Mouse (Mus musculus) CH12.LX (cell line): ENCODE measurements at regions not wholly inside any gene's neighbourhood (a gene's known extent, or its start where the extent isn't known, plus 50 kb on each side); places are given as distances from the start of the nearest gene placed in this dataset.

Experiments
- DNase-seq: peaks from one replicate; pipeline ENCODE4 v3.0.0-alpha.2; 2013; ENCODE audit errors: extremely low read depth
- H3K27ac ChIP-seq: 2 replicates; pipeline ENCODE4 v1.5.1; 2012; ENCODE audit warnings: low read depth, mild to moderate bottlenecking, control low read depth, moderate library complexity; ENCODE audit not compliant: insufficient read depth
- H3K27me3 ChIP-seq: replicated peaks from 2 replicates; pipeline ENCODE3; 2012; ENCODE audit warnings: inconsistent platforms
- H3K36me3 ChIP-seq, 2 experiments: replicated peaks in 1 of 2; 2 replicates each; pipeline versions ENCODE3 to v1.6.1; 2012; ENCODE audit warnings: inconsistent platforms in 1 of 2, low read length in 1 of 2, mild to moderate bottlenecking in 1 of 2, mixed read lengths in 1 of 2, moderate library complexity in 1 of 2; ENCODE audit not compliant: control insufficient read depth in 1 of 2, insufficient read depth in 1 of 2
- H3K4me1 ChIP-seq, 2 experiments: 2 replicates each; pipeline ENCODE4 v1.6.1; 2012; ENCODE audit warnings: inconsistent platforms in 1 of 2, moderate library complexity in 1 of 2; ENCODE audit not compliant: insufficient read depth in 2 of 2, control insufficient read depth in 1 of 2
- H3K4me2 ChIP-seq: 2 replicates; pipeline ENCODE4 v1.6.1; 2012; ENCODE audit warnings: low read depth, mild to moderate bottlenecking, control low read depth; ENCODE audit not compliant: poor library complexity, insufficient read depth, severe bottlenecking
- H3K4me3 ChIP-seq, 3 experiments: fragments of 150-350 bp in 1 of 3; sonication (generic) in 1 of 3; replicated peaks in 1 of 3; 2 replicates each; pipeline versions ENCODE3 to v1.5.1; 2011 to 2012; ENCODE audit warnings: low read depth in 2 of 3, low read length in 2 of 3, mild to moderate bottlenecking in 2 of 3, moderate library complexity in 2 of 3, control low read depth in 1 of 3, improper control_type of control experiment in 1 of 3, inconsistent platforms in 1 of 3, mixed read lengths in 1 of 3; ENCODE audit not compliant: poor library complexity in 1 of 3
- H3K79me2 ChIP-seq: replicated peaks from 2 replicates; pipeline ENCODE4 v1.6.1; 2012; ENCODE audit warnings: mild to moderate bottlenecking, moderate library complexity; ENCODE audit not compliant: control insufficient read depth, poor library complexity, insufficient read depth, severe bottlenecking; ENCODE audit errors: extremely low read depth
- H3K9ac ChIP-seq: 2 replicates; pipeline ENCODE4 v1.6.1; 2012; ENCODE audit warnings: low read depth, mild to moderate bottlenecking, control low read depth, moderate library complexity; ENCODE audit not compliant: insufficient read depth
- H3K9me3 ChIP-seq: replicated peaks from 2 replicates; pipeline ENCODE3; 2012; ENCODE audit warnings: low read length, inconsistent platforms, mixed read lengths
- BHLHE40 ChIP-seq: IDR thresholded peaks from 2 replicates; pipeline ENCODE4 v1.6.1; 2011; ENCODE audit warnings: mild to moderate bottlenecking, low read depth, low read length, improper control_type of control experiment
- CTCF ChIP-seq, 2 experiments: IDR thresholded peaks in 1 of 2; conservative IDR thresholded peaks in 1 of 2; 2 replicates each; pipeline ENCODE4 v1.5.1; 2011 to 2012; ENCODE audit warnings: low read depth in 2 of 2, low read length in 2 of 2, improper control_type of control experiment in 1 of 2, inconsistent platforms in 1 of 2, mild to moderate bottlenecking in 1 of 2, moderate library complexity in 1 of 2
- E2F4 ChIP-seq: IDR thresholded peaks from 2 replicates; pipeline ENCODE4 v1.6.1; 2011; ENCODE audit warnings: low read depth, low read length, improper control_type of control experiment; ENCODE audit not compliant: insufficient replicate concordance
- ELF1 ChIP-seq: IDR thresholded peaks from 2 replicates; pipeline ENCODE4 v1.6.1; 2014; ENCODE audit warnings: low read depth, mild to moderate bottlenecking, inconsistent platforms, low read length, improper control_type of control experiment
- EP300 ChIP-seq: IDR thresholded peaks from 2 replicates; pipeline ENCODE4 v1.6.1; 2011; ENCODE audit warnings: low read length, improper control_type of control experiment
- ETS1 ChIP-seq: conservative IDR thresholded peaks from 2 replicates; pipeline ENCODE4 v1.6.1; 2012; ENCODE audit warnings: low read depth, mild to moderate bottlenecking, inconsistent platforms, low read length, improper control_type of control experiment, moderate library complexity
- HCFC1 ChIP-seq: IDR thresholded peaks from 2 replicates; pipeline ENCODE4 v1.6.1; 2012; ENCODE audit warnings: low read depth, mild to moderate bottlenecking, inconsistent platforms, low read length, improper control_type of control experiment
- IRF4 ChIP-seq: IDR thresholded peaks from 2 replicates; pipeline ENCODE4 v1.6.1; 2014; ENCODE audit warnings: low read depth, mild to moderate bottlenecking, inconsistent platforms, low read length, improper control_type of control experiment
- MAX ChIP-seq: IDR thresholded peaks from 2 replicates; pipeline ENCODE4 v1.6.1; 2011; ENCODE audit warnings: low read length, improper control_type of control experiment
- MAZ ChIP-seq: IDR thresholded peaks from 2 replicates; pipeline ENCODE4 v1.6.1; 2012; ENCODE audit warnings: low read depth, mild to moderate bottlenecking, inconsistent platforms, low read length, improper control_type of control experiment, moderate library complexity
- MXI1 ChIP-seq: IDR thresholded peaks from 2 replicates; pipeline ENCODE4 v1.6.1; 2011; ENCODE audit warnings: mild to moderate bottlenecking, low read depth, low read length, improper control_type of control experiment
- NELFE ChIP-seq: IDR thresholded peaks from 2 replicates; pipeline ENCODE4 v1.6.1; 2011; ENCODE audit warnings: low read depth, low read length, improper control_type of control experiment
- NRF1 ChIP-seq: IDR thresholded peaks from 2 replicates; pipeline ENCODE4 v1.6.1; 2014; ENCODE audit warnings: low read depth, mild to moderate bottlenecking, inconsistent platforms, low read length, improper control_type of control experiment, moderate library complexity
- POLR2AphosphoS2 ChIP-seq: IDR thresholded peaks from 2 replicates; pipeline ENCODE4 v1.6.1; 2011; ENCODE audit warnings: low read depth, low read length, improper control_type of control experiment
- RCOR1 ChIP-seq: conservative IDR thresholded peaks from 2 replicates; pipeline ENCODE4 v1.6.1; 2012; ENCODE audit warnings: low read depth, mild to moderate bottlenecking, inconsistent platforms, low read length, improper control_type of control experiment
- SIN3A ChIP-seq: IDR thresholded peaks from 2 replicates; pipeline ENCODE4 v1.6.1; 2012; ENCODE audit warnings: low read length, improper control_type of control experiment, inconsistent platforms
- SMC3 ChIP-seq: IDR thresholded peaks from 2 replicates; pipeline ENCODE4 v1.6.1; 2011; ENCODE audit warnings: low read depth, low read length, improper control_type of control experiment
- TBP ChIP-seq: conservative IDR thresholded peaks from 2 replicates; pipeline ENCODE4 v1.6.1; 2011; ENCODE audit warnings: low read depth, low read length, improper control_type of control experiment
- TCF12 ChIP-seq: IDR thresholded peaks from 2 replicates; pipeline ENCODE4 v1.6.1; 2014; ENCODE audit warnings: low read depth, mild to moderate bottlenecking, inconsistent platforms, low read length, improper control_type of control experiment
- UBTF ChIP-seq: IDR thresholded peaks from 2 replicates; pipeline ENCODE4 v1.6.1; 2012; ENCODE audit warnings: low read depth, mild to moderate bottlenecking, inconsistent platforms, low read length, improper control_type of control experiment, moderate library complexity
- USF1 ChIP-seq: IDR thresholded peaks from 2 replicates; pipeline ENCODE4 v1.6.1; 2014; ENCODE audit warnings: low read depth, mild to moderate bottlenecking, inconsistent platforms, low read length, improper control_type of control experiment
- USF2 ChIP-seq: conservative IDR thresholded peaks from 2 replicates; pipeline ENCODE4 v1.6.1; 2011; ENCODE audit warnings: low read depth, low read length, improper control_type of control experiment
- ZC3H11A ChIP-seq: IDR thresholded peaks from 2 replicates; pipeline ENCODE4 v1.6.1; 2012; ENCODE audit warnings: low read depth, mild to moderate bottlenecking, inconsistent platforms, low read length, improper control_type of control experiment
- ZKSCAN1 ChIP-seq: IDR thresholded peaks from 2 replicates; pipeline ENCODE4 v1.6.1; 2012; ENCODE audit warnings: low read depth, inconsistent platforms, low read length, improper control_type of control experiment, borderline replicate concordance
- dilution Hi-C: fragments of 300-500 bp; cut with MboI; formaldehyde crosslinking; loops from 2 replicates; pipeline ENCODE4 v1.14.3; 2020; ENCODE audit warnings: low sequenced_read_pairs; ENCODE audit not compliant: extremely low pct_unique_long_range_greater_than_20kb, extremely low pct_ligation_motif_present
- in situ Hi-C: fragments of 300-500 bp; cut with MboI; formaldehyde crosslinking; loops from 3 replicates; pipeline ENCODE4 v1.14.3; 2019; ENCODE audit warnings: low sequenced_read_pairs, low pct_ligation_motif_present, low pct_unique_long_range_greater_than_20kb, mixed read lengths

DNA sequence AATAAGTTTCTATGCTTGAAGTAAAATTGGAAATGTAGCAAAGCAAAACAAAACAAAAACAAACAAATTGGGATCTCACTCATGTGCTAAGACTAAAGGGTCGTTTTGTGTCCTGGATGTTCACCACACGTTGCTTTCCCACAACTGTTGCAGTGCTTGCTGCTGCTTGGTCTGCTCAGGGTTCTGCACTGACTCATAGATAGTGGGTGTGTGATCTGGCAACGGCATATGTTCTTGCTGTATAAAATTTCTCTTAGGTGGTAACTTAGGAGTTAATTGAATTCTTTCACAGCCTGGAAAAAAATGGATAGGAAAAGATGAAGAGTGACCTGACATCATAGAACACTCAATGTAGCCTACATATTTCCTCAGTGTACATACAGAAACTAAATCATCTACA, 505.9 kb upstream of the Zeb2 start:
- Histone ChIP-seq H3K4me1 (no peaks in the 10 kb centered on the region), H3K79me2 (no peaks in the 10 kb centered on the region), H3K9me3 (no peaks in the 10 kb centered on the region), H3K27ac (no peak overlapping the region), H3K4me2 (no peak overlapping the region), H3K36me3 (no peaks in the 10 kb centered on the region), H3K4me3 (no peak overlapping the region), H3K9ac (no peak overlapping the region), H3K27me3 (no peaks in the 10 kb centered on the region)
- in situ Hi-C loops (no loop called here), dilution Hi-C loops (no loop called here)
- DNase-seq, result no peak
- TF ChIP-seq MAZ (no peak), MAX (no peak), NRF1 (no peak), NELFE (no peak), E2F4 (no peak), EP300 (no peak), UBTF (no peak), ZC3H11A (no peak), ZKSCAN1 (no peak), SMC3 (no peak), SIN3A (no peak), HCFC1 (no peak), IRF4 (no peak), TBP (no peak)

DNA sequence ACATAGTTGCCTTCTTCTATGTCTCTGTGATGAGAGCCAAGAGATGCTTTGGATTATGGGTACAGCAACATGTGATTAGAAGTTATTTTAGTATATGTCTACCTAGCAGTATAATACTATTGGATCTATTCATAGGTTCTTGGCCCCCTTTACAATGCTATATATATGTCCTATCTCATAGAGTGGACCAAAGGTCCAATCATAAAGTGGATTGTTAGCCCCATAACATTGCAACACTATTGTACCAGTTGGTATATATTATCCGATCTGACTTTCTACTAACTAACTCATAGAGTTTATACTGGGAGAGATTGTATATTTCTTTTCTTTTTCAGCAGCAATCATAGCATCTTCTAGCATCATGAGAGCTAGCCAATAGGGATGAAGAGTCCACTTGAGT, 491.7 kb upstream of the Zeb2 start:
- dilution Hi-C loops (no loop called here), in situ Hi-C loops (no loop called here)
- DNase-seq, result no peak
- Histone ChIP-seq H3K27me3 (no peaks in the 10 kb centered on the region), H3K4me1 (no peaks in the 10 kb centered on the region), H3K9me3 (no peaks in the 10 kb centered on the region), H3K27ac (no peak overlapping the region), H3K4me3 (no peak overlapping the region), H3K36me3 (no peaks in the 10 kb centered on the region), H3K9ac (no peak overlapping the region), H3K79me2 (no peaks in the 10 kb centered on the region), H3K4me2 (no peak overlapping the region)
- TF ChIP-seq RCOR1, result no peak
- no peak for TF ChIP-seq USF2
- TF ChIP-seq POLR2AphosphoS2, result no peak
- TF ChIP-seq USF1, result no peak
- TF ChIP-seq CTCF (conservative IDR thresholded peaks at IDR 0.05 in 1 of 2, IDR thresholded peaks at IDR 0.05 in 1 of 2; ENCODE audit: low read depth in 2 of 2, low read length in 2 of 2), result no peak
- TF ChIP-seq SMC3, result no peak
- TF ChIP-seq MAZ, result no peak
- no peak for TF ChIP-seq BHLHE40
- no peak for TF ChIP-seq NELFE
- TF ChIP-seq ZC3H11A, result no peak
- no peak for TF ChIP-seq ELF1
- no peak for TF ChIP-seq ETS1
- no peak for TF ChIP-seq MXI1
- no peak for TF ChIP-seq EP300
- TF ChIP-seq TCF12, result no peak
